Mouse (Mus musculus): ENCODE data around the gene Arrdc4.

Arrdc4 gene

DNA sequence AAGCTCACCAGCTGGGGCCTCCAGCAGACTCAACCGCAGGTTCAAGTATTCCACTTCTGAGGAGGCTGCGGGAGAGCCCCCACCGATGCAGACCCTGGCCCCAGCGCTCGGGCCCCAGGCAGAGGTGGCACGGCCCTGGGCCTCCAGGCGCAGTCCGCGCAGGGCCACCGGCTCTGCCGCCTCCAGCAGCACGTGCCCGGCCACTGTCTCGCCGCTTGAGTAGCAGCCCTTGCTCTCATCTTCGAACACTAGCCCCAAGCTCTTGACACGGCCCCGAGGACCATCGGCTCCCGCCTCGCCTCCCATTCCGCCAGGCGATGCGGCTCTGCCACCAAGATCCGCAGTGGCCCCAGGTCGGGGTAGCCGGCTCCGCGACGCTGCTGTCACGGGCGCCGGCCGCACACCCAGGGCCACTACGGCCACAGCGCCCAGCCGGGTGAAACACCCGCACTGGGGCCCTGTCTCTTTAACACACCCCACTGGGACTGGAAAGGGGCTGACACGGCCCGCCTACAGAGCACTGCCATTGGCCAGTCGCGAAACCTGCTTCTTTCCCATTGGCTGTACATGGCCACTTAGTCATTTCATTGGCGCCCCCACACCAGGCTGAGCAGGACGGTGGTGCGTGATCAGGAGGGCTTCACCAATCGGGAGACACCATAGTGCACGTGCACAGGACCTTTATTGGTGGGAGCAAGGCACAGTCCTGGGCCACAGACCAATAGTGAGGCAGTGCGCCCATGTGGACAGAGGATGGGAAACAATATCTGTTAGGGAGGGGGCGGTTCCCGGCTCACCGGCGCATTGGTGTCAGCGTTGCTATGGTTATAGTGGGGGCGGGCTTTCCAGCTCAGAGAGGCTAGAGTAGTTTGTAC, at the start of gene Arrdc4:
TSS of gene Arrdc4 (minus strand) at position 481 of the 875 bp plus-strand sequence.
- peak; percentile 99 for DNase-seq (ENCODE audit: low spot score)

DNA sequence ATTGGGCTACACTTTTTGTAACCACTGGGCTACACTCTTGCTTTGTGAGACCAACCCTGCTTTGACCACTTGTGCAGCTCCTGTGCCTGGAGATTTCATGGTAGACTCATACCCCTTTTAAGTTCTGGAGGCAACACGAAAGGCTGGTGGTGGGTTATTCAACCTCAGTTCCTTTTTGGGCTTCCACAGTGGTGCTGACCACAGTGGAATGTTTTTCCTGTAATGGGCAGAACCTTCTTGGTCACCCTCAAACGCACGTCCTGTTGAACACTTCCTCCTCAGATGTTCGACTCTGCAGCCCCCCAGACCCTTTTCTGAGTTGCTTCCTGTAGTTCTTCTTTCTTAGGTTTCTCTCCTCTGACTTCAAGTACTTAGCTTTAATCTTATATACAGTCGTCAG, 46.5 kb upstream of the Arrdc4 start:
- no peak for DNase-seq (ENCODE audit: low spot score)

DNA sequence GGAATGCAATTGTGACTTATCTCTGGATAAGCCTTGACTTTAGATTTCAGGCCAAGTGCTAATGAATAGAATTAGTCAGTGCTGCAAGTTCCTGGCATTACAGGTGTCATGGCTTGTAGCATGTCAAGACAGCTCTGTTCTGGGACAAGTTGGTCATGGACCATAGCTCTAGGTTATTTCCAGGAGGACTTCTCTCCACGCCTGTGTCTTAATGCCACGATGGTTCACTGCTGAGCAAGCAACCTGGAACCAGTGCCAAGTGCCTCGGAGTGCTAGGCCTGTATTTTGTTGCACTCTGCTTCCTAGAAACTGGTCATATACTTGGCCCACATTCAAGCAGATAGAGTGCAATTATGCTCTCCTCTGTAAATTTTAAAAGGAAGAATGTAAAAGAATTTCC, 39.7 kb upstream of the Arrdc4 start:
- DNase-seq (ENCODE audit: low spot score) = no peak

DNA sequence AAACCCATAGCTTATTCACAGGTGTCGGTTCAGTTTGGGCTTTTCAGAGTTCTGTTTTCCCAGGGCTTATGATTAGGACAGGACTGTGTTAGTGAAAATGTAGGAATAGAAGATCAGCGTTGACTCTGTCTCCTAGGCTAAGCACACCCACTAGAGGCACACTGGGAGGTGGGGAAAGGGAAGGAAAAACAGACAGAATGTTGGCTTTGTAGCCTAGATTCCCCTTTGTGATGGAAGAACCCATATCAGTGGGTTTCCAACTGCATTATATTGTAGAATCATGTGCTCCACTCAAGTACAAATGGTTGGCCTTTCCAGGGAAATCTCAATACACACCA, 22.7 kb upstream of the Arrdc4 start:
- DNase-seq (ENCODE audit: low spot score) = no peak

DNA sequence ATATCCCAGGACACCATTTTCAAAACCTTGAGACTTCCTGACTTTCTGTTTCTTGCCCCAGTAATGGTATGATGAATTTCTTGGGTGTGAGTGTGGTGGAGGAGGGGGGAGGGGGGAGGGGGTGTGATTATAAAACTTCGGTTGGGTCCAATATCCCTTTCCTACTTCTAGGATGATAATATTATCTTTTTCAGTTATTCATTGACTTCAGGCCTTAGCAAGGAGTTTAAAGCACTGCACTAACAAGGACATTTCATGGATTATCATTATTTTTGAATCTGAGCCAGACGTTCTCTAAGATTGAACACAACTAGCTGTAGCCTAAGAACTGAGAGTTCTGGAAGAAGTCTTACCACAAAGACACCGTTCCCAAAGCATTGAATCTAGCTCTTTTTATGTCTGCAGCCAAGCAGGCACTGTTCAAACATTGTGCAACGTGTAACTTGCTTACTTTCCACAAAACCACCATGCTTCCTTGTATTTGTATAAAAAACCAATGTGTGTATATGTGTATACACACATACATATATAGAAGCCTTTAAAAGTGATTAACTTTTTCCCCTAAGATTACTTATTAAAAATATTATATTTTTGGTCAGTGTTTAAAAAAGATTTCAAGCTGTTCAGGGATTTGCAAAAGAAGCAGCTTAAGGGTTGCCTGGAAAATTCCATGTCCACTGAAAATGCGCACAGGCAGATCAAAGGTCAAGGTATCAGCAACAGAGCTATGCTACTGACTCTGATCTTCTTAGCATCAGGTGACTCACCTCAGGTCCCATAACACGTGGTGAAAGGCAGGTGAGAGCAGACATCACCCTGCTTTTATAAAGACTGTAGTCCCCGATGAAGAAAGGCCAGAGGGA, 22.1 kb upstream of the Arrdc4 start:
- DNase-seq (ENCODE audit: low spot score) = no peak

DNA sequence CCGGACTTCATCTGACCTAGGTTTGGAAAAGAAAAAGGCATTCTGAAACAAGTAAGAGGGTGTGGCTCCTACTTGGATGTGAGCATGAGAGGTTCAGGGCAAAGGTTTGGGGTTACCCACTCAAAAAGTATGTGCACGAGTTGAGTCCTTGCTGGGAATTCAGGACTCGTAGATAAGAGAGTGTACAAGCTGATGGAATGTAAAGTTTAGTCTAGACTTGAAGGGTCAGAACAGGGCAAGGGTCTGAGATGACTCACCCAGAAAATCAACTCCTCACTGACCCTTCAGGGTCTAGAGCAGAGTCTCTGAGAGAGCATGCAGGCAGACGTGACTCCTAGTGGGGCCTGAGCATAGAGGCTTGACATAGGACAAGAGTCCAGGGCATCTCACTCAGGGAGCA, 16.9 kb upstream of the Arrdc4 start:
- no peak for DNase-seq (ENCODE audit: low spot score)

DNA sequence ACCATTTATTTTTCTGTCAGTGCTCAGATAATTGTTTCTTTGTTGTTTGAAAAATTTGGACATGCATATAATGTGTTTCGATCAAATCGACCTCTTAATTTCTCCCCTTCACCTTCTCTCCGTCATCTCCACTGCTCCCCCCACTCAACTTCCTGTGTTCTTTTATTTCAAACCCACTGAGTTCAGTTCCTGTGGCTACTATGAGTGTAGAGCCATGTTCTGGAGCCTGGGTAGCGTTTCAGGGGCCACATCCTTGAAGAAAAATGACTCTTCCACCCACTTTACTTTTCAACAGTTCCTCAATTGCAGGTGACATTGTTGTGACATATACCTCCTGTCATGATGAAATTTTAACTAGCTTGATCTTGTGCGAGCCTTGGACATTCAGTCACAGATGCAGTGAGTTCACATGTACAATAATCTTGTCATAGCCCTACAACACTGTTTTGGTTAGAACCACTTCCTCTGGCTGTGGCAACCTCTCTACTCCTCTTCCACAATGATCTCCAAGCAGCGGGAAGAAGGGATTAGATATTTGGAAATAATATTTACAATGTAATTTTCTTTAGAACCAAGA, 10.2 kb upstream of the Arrdc4 start:
- DNase-seq (ENCODE audit: low spot score) = no peak

DNA sequence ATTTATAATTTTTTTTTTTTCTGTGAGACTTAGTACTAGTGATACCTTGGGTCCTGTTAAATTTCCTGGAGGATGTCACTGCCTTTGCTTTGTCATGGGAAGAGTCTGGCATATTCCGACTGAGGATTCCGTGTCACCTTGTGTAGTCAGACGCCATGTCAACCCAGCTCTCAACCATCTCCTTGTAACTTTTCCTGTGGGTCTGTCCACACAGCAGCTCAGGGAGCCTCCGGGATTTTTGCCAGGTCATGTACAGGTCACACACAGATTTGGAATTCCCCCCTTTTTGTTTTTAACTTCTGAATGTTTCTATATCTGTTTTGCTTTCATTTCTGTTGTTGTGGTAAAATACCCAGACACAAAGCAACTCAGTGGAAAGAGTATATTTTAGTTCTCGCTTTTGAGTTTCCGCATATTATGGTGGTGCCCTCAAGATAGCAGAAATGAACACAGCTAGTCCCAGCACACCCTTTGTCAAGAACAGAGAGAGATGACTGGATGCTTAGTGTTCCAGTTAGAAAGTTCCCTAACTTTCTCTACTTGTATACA, 7.7 kb upstream of the Arrdc4 start:
- no peak for DNase-seq (ENCODE audit: low spot score)

DNA sequence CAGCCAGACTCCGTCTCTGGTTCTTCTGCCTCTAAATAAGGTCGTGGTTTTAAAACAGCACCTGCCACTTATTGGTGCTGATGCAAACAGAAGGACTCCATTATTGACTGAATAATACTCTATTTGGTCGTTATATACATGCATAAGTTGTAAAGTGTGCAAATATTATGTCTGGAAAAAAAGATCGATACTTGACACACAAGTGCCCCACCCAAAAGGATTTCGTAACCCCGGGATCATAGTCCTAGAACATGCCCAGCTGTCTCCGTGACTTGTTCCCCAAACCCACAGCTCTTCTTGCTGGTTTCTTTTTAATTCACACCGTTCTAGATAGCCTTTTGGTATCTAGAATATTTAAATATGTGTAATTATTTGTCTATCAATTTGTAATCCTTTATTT, 878 bp upstream of the Arrdc4 start:
- DNase-seq (ENCODE audit: low spot score) = no peak

DNA sequence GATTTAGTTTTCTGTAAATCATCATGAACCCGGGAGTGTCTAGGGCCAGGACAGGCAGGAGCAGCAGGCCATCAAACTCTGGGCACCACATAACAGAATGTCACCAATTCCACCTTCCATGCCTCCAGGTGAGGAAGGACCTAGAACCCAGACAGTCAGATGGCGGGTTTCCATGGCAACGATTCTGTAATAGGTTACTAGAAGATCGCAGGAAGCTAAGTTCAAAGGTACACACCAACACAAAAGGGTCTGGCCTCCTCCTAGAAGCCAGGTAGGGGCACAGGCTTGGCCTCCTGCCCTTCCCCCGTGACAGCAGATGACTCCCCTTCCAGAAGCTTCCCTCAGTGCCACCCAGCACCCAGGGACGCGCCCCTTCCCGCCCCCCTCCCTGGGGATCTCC, 680 bp downstream of the Arrdc4 start:
- DNase-seq (ENCODE audit: low spot score) = peak; percentile 43

DNA sequence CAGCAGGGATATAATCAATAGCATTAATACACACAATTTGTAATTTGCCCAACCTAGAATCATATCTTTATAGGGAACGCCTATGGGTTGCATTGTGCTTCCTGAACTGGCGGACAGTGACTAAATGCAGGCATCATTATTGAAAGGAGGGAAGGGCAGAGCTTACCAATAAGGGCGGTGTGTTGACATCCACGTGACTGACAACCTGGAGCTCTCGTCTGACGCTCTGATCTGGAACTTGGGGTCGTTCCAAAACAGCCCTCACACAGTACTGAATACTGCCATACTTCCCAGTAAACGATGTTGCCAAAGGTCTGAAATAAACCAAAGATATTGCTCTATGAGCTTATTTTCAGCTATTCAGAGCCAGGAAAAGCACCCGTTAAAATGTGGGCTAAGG, 4.4 kb downstream of the Arrdc4 start:
- no peak for DNase-seq (ENCODE audit: low spot score)

DNA sequence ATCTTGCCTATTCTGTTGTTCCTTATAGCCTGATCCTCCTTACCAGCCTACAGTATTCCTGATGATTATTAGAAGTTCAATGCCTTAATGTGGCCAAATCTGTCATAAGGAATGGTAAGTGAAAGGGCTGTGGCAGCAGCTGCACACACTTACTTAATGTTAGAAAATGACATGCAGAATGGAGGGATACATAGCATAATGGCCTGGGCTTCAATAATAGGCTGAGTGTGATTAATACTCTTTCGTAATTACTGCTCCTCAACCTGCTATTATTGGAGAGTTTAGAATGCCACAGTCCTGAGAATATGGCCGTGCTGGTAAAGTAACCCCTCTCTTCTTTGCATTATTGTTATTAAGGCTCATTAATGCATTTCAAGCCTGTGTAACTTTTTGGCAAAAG, 4.8 kb downstream of the Arrdc4 start:
- no peak for DNase-seq (ENCODE audit: low spot score)

DNA sequence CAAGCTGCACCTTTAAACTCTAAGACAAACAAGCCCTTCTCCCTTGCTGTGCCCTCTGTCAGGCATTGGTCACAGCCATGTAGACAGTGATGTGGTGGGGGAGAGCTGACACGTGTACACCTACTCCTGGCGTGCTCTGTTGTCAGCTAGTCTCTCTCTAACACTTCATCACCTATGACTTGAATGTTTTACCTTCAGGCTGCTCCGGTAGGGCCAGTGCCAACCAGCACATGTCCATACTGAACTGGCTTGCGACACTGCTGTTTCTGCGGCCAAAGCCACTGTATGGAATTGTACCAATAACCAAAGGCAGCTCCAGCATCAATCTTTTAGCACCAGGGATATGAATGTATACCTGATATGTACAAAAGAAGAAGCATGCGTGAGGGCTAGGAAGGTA, 8.3 kb downstream of the Arrdc4 start:
- no peak for DNase-seq (ENCODE audit: low spot score)

DNA sequence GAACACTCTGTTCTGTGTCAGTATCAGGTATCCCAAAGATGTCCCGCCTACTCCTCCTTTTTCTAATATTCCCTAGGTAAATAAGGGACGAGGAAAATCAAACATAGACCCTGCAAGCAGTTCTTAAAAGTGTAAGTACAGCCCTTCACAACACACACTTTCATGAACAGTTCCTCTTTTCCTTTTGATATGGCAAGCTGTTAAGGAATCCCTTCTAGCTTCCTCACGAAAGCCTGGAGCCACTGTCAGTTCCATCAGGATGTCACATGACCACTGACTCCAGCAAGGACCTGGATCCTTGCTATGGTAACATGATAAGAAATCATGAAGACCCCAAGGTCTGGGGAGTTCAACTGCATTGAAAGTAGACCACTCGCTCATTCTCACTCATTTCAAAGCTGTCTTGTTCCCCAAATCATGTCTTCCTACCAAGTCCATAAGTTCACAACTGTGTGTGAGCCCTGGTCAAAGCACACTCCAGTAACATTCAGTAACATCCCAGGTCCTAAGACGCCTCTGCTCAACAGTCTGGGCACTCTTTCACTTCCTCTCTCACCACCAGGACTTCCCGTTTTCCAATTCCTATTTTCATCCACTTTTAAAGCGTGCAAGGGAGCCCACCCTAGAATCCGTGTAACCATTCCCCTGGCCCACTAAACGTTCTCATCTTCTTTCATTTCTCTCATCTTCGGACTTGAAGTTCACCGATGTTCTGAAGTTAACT, 10.2 kb downstream of the Arrdc4 start:
- DNase-seq (ENCODE audit: low spot score) = no peak

DNA sequence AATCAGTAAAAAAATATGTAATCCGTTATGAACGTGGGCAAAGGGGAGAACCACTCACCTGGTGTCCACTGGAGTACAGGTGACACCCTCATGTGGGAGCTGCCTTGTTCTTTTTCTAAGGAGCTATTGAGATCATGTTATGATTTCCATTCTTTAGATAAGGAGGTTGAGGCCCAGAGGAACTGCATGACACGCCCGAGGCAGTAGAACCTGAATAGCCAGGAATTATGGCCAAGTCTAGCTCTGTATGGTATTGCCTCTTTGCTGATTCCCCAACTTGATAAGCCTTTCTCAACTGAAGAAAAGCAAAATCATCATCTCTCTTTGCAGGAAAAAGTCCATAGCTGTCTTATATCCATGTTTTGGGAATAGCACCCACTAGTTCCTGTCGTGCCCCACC, 22.7 kb downstream of the Arrdc4 start:
- DNase-seq (ENCODE audit: low spot score) = no peak

DNA sequence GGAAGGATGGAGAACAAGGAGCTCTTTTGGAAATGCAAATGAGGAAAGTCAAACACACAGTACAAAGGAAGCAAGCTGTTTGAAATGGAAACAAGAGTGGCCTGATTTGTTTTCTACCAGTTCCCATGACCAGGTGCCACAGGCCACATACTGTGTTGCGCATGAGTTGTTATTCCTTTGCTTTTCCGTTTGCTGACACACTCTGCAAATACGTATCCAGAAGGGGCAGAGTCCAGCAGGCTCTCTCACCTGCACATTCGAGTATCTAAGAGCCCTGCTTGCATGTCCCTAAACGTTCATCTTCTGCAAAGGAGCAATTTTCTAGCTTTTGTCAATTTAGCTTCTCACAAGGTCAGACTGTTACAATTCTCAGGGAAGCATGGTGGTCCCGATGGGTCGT, 24.3 kb downstream of the Arrdc4 start:
- no peak for DNase-seq (ENCODE audit: low spot score)

DNA sequence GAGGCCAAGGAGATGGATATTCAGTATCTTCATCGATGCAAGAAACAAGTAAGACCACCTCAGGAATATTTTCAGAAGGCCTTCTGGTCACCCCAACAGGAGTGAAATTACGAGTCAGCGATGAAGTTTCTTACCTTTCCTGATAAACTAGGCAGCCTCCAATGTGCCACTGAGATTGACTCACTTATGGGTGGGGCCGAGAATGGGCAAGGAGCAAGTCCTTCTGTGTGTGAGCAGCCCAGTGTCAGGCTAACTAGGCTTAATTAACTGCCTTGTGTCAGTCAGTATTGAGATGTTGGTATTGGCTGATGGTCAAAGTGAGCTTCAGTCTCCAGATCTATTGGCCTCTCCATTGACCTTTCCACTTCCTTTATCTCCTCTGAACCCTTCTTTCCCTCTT, 27.5 kb downstream of the Arrdc4 start:
- DNase-seq (ENCODE audit: low spot score) = no peak

DNA sequence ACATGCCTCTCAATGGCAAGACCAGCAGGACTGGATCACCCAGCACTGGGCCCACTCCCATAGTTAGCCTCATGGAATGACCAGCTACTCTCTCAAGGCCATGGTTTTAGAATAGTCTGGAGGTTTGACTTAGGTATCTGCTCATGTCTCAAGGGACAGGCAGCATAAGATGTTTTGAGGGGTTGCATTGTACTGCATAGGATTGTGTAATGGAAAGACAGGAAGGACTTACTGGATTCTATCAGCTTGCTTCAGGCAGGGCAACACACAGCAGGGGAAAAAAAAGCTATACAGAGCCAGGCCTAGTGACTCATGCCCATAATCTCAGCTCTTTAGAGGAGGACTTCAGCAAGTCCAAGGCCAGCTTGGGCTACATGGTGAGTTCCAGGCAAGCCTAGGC, 31.1 kb downstream of the Arrdc4 start:
- no peak for DNase-seq (ENCODE audit: low spot score)

DNA sequence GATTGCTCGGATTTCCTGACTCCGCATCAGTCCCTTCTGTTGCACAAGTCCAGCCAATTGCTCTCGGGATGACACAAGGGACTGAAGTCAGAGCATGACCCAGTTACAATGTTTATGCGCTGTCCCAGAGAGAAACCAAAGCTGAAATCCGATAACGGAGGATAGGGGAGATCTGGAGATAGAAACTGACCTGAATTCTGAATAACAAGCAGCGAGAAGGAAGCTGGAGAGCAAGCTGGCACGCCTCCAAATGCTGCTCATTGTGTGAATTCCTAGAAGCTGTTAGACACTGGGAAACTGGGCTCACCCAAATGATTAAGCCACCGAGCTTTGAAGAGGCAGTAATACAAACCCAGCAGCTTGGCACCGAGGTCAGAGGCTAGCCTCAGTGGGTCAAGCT, 31.5 kb downstream of the Arrdc4 start:
- peak; percentile 67 for DNase-seq (ENCODE audit: low spot score)

DNA sequence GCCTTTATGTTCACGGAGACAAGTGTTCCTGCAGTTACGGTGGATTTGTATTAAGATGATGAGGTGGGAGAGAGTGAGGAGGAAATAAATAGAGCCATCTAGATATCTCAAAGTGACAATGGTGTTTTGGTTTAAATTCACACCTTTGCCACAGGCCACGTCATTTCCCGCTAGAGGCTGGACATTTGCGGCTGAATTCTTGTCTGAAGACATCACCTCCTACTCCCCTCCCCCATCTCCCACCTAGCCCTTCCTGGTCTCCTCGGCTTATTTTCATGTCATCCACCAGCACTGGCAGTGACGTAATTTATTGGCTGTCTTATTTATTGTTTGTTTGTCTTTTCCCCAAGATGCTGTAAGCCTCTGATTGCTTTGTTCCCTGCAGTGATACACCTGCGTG, 32.1 kb downstream of the Arrdc4 start:
- DNase-seq (ENCODE audit: low spot score) = no peak

DNA sequence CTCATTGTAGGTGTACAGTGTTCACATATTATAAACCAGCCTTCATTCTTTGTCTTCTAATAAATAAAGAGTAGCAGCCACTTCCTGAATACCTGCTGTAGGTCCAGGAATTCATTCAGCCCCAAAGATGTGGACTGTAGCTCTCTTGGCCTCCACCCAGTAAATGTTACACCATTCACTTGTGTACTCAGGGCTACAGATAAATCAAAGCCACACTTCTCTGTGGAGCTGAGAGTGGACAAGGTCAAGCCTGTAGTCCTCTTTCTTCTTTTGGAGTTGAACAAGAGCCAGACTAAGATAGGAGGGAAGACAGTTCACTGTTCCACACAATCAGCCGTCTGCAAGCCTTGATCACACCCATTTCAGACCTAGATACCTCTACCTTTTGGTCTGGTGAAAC, 36.1 kb downstream of the Arrdc4 start:
- no peak for DNase-seq (ENCODE audit: low spot score)

DNA sequence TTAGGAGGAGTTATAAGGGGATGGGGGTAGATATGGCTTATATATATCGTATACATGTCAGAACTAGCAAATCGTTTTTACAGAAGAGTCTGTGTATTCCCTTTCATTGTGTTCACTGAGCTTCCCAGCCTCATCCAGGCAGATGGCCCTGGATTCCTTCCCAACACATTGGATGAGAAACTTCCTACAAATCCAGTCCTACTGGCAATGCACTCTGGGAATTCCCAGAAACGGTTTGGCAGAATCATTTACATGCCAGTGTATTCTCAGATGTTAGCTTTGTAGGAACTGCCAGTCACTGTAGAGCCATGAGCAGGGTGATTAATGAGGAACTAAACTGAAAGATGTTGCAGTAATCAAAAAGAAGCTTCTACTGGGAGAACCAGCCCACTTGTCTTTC, 36.6 kb downstream of the Arrdc4 start:
- DNase-seq (ENCODE audit: low spot score) = no peak
